Mouse (Mus musculus) gastrocnemius, postnatal 10 days (tissue): Measurements from ENCODE around the gene Nudt16l1. TPM values are rescaled to one million over a fixed set of nuclear protein-coding genes. Genes with fewer than 3 reads are reported as not detected.

Experiments used
- DNase-seq: peaks from one replicate; pipeline ENCODE4 v3.0.0; 2021; ENCODE audit warnings: mixed read lengths
- total RNA-seq, 2 experiments: library from RNA; stranded (reverse); gene quantifications; 2 replicates each; pipeline ENCODE4 v1.2.3; 2021

Gene Nudt16l1
- total RNA-seq, 2 experiments from 2014 or later = 32.6 to 35.2 TPM

- peak; percentile 87 for DNase-seq
Observed at GRCm38 (mm10) chr16:4913783-4914735, 24.5 kb upstream of the Nudt16l1 start.

- no peak for DNase-seq
Observed at GRCm38 (mm10) chr16:4915931-4916330, 22.6 kb upstream of the Nudt16l1 start.

- DNase-seq = no peak
Observed at GRCm38 (mm10) chr16:4916608-4917007, 22.0 kb upstream of the Nudt16l1 start.

- DNase-seq = no peak
Observed at GRCm38 (mm10) chr16:4920556-4920955, 18.0 kb upstream of the Nudt16l1 start.

- no peak for DNase-seq
Observed at GRCm38 (mm10) chr16:4922481-4922880, 16.1 kb upstream of the Nudt16l1 start.

- DNase-seq = no peak
Observed at GRCm38 (mm10) chr16:4923996-4924395, 14.6 kb upstream of the Nudt16l1 start.

GRCm38 (mm10) chr16:4927967-4928366, 10.6 kb upstream of the Nudt16l1 start:
- no peak for DNase-seq

GRCm38 (mm10) chr16:4928474-4928873, 10.1 kb upstream of the Nudt16l1 start:
- DNase-seq = no peak

GRCm38 (mm10) chr16:4932429-4932828, 6.1 kb upstream of the Nudt16l1 start:
- DNase-seq = no peak

- no peak for DNase-seq
Observed at GRCm38 (mm10) chr16:4935430-4935829, 3.1 kb upstream of the Nudt16l1 start.

GRCm38 (mm10) chr16:4935931-4936703, 2.4 kb upstream of the Nudt16l1 start:
- no peak for DNase-seq

GRCm38 (mm10) chr16:4937351-4938190, 990 bp upstream of the Nudt16l1 start:
- DNase-seq = no peak

- peak; percentile 96 for DNase-seq
Observed at GRCm38 (mm10) chr16:4938989-4939388, 428 bp downstream of the Nudt16l1 start.

GRCm38 (mm10) chr16:4939412-4939811, 851 bp downstream of the Nudt16l1 start:
- DNase-seq = peak; percentile 46

- no peak for DNase-seq
Observed at GRCm38 (mm10) chr16:4940311-4940850, 1.8 kb downstream of the Nudt16l1 start.

GRCm38 (mm10) chr16:4941016-4941415, 2.5 kb downstream of the Nudt16l1 start:
- no peak for DNase-seq

- DNase-seq = no peak
Observed at GRCm38 (mm10) chr16:4942868-4943267, 4.3 kb downstream of the Nudt16l1 start.

GRCm38 (mm10) chr16:4943431-4943830, 4.9 kb downstream of the Nudt16l1 start:
- no peak for DNase-seq

GRCm38 (mm10) chr16:4945415-4945814, 6.9 kb downstream of the Nudt16l1 start:
- no peak for DNase-seq

GRCm38 (mm10) chr16:4946155-4946554, 7.6 kb downstream of the Nudt16l1 start:
- DNase-seq = no peak

- DNase-seq = no peak
Observed at GRCm38 (mm10) chr16:4947378-4947777, 8.8 kb downstream of the Nudt16l1 start.

- DNase-seq = no peak
Observed at GRCm38 (mm10) chr16:4956609-4957008, 18.0 kb downstream of the Nudt16l1 start.
